Mouse (Mus musculus): ENCODE measurements around the gene Pgd. TPM values are rescaled to one million over a fixed set of nuclear protein-coding genes. Genes with fewer than 3 reads are reported as not detected.

The Pgd gene
- polyA plus RNA-seq, 1 experiment from 2014 or later = 66.7 TPM

DNA sequence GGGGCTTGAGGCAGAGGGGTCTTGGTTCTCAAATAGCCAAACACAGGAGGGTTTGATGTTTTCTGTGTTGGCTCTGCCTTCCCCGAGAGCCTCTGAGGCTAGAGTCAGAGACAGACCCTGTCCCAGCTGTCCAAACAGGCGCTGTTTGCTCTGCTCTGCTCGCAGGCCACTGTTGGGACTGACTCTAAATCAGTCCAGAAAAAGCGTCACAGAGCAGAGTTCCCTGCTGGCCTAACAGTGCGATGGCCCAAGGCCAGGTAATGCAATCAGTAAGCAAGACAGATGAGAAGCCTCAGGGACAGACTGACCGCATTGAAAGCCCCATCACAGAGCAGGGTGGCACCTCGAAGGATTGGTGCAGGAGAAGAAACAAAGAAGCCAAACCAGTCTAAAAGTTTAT is 17.0 kb downstream of the Pgd start:
- Histone ChIP-seq H3K4me1 (replicated peaks) (0 out of 2 replicates have a peak, but pooled peaks cover 3% of the 10 kb centered on the region), H3K9ac (no peak overlapping the region), H3K27me3 (no peaks in the 10 kb centered on the region), H3K4me3 (no peak overlapping the region), H3K9me3 (replicated peaks) (no peaks in the 10 kb centered on the region), H3K36me3 (peaks cover 54% of the 10 kb centered on the region), H3K27ac (no peak overlapping the region), H3K4me2 (no peak overlapping the region)
- 63% methylated on average over 7 of the region's 7 CpGs for WGBS
- no peak for ATAC-seq (replicated peaks; ENCODE audit: insufficient number of reproducible peaks, insufficient read depth, low FRiP score, low read depth)

DNA sequence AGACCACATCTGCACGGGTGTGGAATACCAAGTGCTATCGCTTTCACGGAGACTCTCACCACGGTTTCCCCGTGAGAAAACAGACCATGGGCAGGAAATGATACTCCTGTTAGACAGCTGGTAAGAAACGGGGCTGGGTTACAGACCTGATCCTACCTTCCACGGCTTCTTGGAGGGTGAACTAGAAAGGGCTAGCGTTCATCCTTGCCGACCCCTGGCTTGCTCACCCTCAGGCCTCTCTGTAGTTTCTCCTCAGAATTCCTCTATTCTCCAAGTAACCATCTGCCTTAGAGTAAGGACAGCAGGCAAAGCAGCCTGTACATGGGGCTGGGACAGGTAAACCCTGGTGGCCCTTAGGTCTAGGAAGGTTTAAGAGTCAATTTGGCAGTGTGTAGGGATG is 17.4 kb downstream of the Pgd start:
- WGBS = 80% methylated on average over 9 of the region's 9 CpGs
- H3K9ac ChIP-seq = no peak overlapping the region
- 0 out of 2 replicates have a peak, but pooled peaks cover 5% of the 10 kb centered on the region for H3K4me1 ChIP-seq (replicated peaks)
- no peak overlapping the region for H3K4me3 ChIP-seq
- H3K36me3 ChIP-seq = peaks cover 50% of the 10 kb centered on the region
- no peak for ATAC-seq (replicated peaks; ENCODE audit: insufficient number of reproducible peaks, insufficient read depth, low FRiP score, low read depth)
- no peak overlapping the region for H3K4me2 ChIP-seq
- H3K27me3 ChIP-seq = no peaks in the 10 kb centered on the region
- H3K27ac ChIP-seq = no peak overlapping the region
- H3K9me3 ChIP-seq (replicated peaks) = no peaks in the 10 kb centered on the region

DNA sequence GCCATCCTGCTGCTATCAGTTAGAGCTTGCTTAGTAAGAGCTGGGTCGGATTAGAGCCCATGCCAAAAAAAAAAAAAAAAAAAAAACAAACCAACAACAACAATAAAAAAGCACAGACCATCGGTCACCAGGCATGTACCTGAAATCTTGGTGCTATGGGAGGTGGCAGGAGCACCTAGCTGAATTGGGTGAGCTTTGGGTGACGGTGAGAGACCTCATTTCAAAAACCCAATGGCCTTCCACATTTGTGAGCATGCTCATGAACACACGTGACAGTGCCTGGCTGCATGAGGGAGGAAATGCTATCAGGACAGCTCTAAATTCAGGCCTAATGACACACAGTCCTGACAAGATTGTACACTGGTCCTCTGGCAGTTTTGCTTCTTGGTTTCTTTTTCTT is 18.5 kb downstream of the Pgd start:
- Histone ChIP-seq H3K27ac (no peak overlapping the region), H3K27me3 (no peaks in the 10 kb centered on the region), H3K4me1 (replicated peaks) (0 out of 2 replicates have a peak, but pooled peaks cover 5% of the 10 kb centered on the region), H3K9ac (no peak overlapping the region), H3K4me2 (no peak overlapping the region), H3K9me3 (replicated peaks) (no peaks in the 10 kb centered on the region), H3K36me3 (peaks cover 38% of the 10 kb centered on the region), H3K4me3 (no peak overlapping the region)
- ATAC-seq (replicated peaks; ENCODE audit: insufficient number of reproducible peaks, insufficient read depth, low FRiP score, low read depth) = no peak
- WGBS = 63% methylated on average over 4 of the region's 4 CpGs

DNA sequence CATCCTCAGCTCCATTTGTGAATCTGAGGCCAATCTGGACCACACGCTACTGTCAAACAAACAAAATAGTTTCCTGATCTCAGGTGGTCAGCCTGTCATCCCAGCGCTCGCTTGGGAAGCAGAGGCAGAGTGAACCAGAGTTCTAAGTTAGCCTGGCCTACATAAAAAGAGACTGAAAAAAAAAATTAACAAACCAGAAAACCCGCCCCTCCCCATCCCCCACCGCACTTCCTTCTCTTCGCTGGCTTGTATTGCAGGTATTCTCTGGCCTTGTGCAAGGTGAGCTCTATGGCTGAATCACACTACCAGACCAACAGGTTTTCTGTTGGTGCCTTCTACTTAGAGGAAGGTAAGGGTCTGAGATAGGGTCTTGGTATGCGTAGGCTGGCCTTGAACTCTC is 19.0 kb downstream of the Pgd start:
- H3K4me1 ChIP-seq (replicated peaks) = 0 out of 2 replicates have a peak, but pooled peaks cover 5% of the 10 kb centered on the region
- H3K27me3 ChIP-seq = no peaks in the 10 kb centered on the region
- no peak overlapping the region for H3K4me2 ChIP-seq
- no peak overlapping the region for H3K4me3 ChIP-seq
- 77% methylated on average over 7 of the region's 7 CpGs for WGBS
- H3K9ac ChIP-seq = no peak overlapping the region
- H3K36me3 ChIP-seq = peaks cover 33% of the 10 kb centered on the region
- no peaks in the 10 kb centered on the region for H3K9me3 ChIP-seq (replicated peaks)
- ATAC-seq (replicated peaks; ENCODE audit: insufficient number of reproducible peaks, insufficient read depth, low FRiP score, low read depth) = no peak
- H3K27ac ChIP-seq = no peak overlapping the region

DNA sequence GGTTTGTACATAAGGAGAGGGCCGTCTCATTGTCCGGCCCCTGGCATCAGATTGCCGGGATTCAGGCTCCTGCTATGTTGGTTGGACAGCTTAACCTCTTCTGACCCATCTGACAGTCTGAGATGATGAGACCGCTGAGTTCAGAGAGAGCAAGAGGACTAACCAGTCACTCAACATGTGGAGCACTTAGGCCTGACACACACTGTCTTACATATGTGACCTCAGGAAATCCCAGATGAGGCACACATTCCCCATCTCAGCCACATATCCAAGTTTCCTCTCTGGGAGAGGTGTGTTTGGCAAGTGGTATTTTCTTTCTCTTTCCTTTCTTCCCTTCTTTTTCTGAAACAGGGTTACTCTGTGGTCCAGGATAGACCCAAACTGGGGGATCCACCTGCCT is 21.4 kb downstream of the Pgd start:
- WGBS = 82% methylated on average over 4 of the region's 4 CpGs
- H3K27ac ChIP-seq = no peak overlapping the region
- no peaks in the 10 kb centered on the region for H3K27me3 ChIP-seq

DNA sequence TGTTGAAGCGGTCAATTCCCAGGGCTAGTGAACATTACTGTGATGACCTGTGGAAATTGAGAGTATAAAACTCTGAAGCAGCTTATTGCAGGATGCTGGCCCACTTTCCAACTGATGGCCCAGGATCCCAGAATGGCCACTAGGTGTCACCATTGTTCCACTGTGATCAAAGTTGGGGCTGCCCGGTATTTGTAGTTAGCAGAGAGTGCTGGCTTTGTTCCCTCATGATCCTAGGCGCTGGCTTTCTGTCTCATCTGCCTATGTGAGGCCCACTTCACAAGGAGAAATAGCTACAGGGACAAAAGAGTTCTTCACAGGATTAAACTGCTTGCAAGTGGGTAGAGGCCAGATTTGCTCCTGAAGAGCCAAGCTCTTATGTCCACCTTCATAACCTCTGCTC is 22.1 kb downstream of the Pgd start:
- no peaks in the 10 kb centered on the region for H3K9me3 ChIP-seq (replicated peaks)
- no peak overlapping the region for H3K4me2 ChIP-seq
- H3K4me3 ChIP-seq = no peak overlapping the region
- 0 out of 2 replicates have a peak, but pooled peaks cover 5% of the 10 kb centered on the region for H3K36me3 ChIP-seq
- 3% methylated on average over 3 of the region's 3 CpGs for WGBS
- no peak overlapping the region for H3K9ac ChIP-seq
- 0 out of 2 replicates have a peak, but pooled peaks cover 5% of the 10 kb centered on the region for H3K4me1 ChIP-seq (replicated peaks)
- peak; percentile 63; the same call in 1 of the 2 replicates for ATAC-seq (replicated peaks; ENCODE audit: insufficient number of reproducible peaks, insufficient read depth, low FRiP score, low read depth)
- H3K27me3 ChIP-seq = no peaks in the 10 kb centered on the region
- H3K27ac ChIP-seq = no peak overlapping the region

More for the DNA sequence above, 21.4 kb downstream of the Pgd start:
- Histone ChIP-seq H3K9ac (no peak overlapping the region), H3K9me3 (replicated peaks) (no peaks in the 10 kb centered on the region), H3K4me2 (no peak overlapping the region), H3K36me3 (peaks cover 12% of the 10 kb centered on the region), H3K4me3 (no peak overlapping the region), H3K4me1 (replicated peaks) (0 out of 2 replicates have a peak, but pooled peaks cover 5% of the 10 kb centered on the region)
- no peak for ATAC-seq (replicated peaks; ENCODE audit: insufficient number of reproducible peaks, insufficient read depth, low FRiP score, low read depth)

DNA sequence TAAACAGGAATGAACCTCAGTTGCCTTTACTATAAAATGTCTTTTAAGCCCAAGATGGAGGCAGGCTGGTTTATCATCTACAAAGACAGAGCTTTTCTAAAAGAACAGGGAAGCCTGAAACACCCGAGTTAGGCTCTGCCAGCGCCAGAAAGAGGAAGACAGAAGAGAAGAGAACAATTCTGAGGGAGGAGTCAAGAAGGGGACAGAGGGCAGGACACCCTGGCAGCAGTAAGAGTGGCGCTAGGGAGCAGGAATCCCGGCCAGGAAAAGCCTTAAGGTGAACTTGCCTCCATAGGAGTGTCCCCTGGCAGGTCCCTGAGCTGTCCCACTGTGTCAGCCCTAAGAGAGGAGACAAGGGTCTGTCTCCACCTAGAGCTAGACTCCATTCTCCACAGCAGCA is 23.0 kb downstream of the Pgd start:
- Histone ChIP-seq H3K4me2 (no peak overlapping the region), H3K9ac (no peak overlapping the region), H3K4me1 (replicated peaks) (0 out of 2 replicates have a peak, but pooled peaks cover 5% of the 10 kb centered on the region), H3K36me3 (no peaks in the 10 kb centered on the region), H3K4me3 (no peak overlapping the region), H3K9me3 (replicated peaks) (no peaks in the 10 kb centered on the region), H3K27me3 (no peaks in the 10 kb centered on the region), H3K27ac (no peak overlapping the region)
- ATAC-seq (replicated peaks; ENCODE audit: insufficient number of reproducible peaks, insufficient read depth, low FRiP score, low read depth) = no peak
- 23% methylated on average over 4 of the region's 4 CpGs for WGBS

DNA sequence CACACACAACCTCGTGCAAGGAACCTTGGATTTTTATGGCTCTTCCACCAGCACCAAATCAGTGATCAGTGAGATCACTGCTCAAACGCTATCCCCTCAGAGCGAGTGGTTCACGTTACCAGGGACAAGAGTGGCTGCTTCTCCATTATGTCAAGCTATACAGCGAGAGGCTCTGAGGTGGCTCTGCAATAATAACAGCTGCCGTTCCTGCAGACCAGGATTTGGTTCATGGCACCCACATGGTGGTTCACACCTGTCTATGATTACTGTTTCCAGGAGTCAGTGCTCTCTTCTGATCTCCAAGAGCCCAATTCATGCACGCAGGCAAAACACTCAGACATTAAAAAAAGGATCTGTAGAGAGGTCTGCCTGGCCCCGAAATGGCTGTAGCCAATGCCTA is 28.1 kb downstream of the Pgd start:
- H3K4me2 ChIP-seq = no peak overlapping the region
- no peak overlapping the region for H3K9ac ChIP-seq
- H3K9me3 ChIP-seq (replicated peaks) = no peaks in the 10 kb centered on the region
- no peak overlapping the region for H3K4me3 ChIP-seq
- 81% methylated on average over 8 of the region's 8 CpGs for WGBS
- no peaks in the 10 kb centered on the region for H3K36me3 ChIP-seq
- no peak overlapping the region for H3K27ac ChIP-seq
- H3K27me3 ChIP-seq = no peaks in the 10 kb centered on the region
- ATAC-seq (replicated peaks; ENCODE audit: insufficient number of reproducible peaks, insufficient read depth, low FRiP score, low read depth) = no peak
- peaks cover 10% of the 10 kb centered on the region for H3K4me1 ChIP-seq (replicated peaks)

DNA sequence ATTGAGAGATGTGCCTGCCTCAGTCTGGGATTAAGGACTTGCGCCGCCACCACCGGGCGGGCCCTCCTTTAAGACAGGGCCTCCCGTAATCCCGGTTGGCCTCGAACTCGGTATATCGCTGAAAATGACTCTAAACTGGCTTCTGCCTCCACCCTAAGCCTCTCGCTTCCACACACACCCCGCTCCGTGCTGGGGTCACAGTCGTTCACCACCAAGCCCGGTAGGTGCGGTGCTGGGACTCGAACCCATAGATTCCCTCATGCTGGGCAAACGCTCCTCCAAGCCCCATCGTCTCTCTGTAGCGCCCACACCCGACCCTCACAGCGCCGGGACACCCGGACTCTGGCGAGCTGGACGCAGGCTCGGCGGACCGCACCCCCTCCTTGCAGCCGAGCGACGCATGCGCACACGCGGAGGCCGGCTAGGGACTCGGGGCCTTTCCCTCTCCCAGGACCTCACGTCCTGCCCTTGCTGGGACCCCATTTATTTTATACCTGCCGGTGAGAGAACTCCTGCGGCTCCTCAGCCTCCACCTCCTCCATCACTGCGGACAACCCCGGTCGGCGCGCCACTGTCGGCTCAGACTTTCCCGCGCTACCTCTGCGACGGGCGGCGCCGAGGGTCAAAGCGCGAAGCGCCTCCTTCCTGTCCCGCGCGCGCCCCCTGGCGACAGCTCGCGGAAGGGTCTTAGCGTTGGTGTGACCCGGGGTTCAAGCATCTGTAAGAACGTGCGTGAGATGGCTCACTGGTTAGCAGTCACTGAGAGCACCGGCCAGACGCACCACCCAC is 29.4 kb downstream of the Pgd start, which contains the start of gene Cenps:
TSS of gene Cenps (minus strand) at position 648 of the 789 bp plus-strand sequence.
- peak within 1 kb of the TSS; percentile 63 for H3K4me3 ChIP-seq
- H3K27ac ChIP-seq = peak within 1 kb of the TSS; percentile 86
- H3K4me1 ChIP-seq (replicated peaks) = peaks cover 10% of the 10 kb centered on the region
- H3K9me3 ChIP-seq (replicated peaks) = no peaks in the 10 kb centered on the region
- ATAC-seq (replicated peaks; ENCODE audit: insufficient number of reproducible peaks, insufficient read depth, low FRiP score, low read depth) = peak; percentile 91
- H3K4me2 ChIP-seq = peak within 1 kb of the TSS; percentile 90
- no peaks in the 10 kb centered on the region for H3K27me3 ChIP-seq
- H3K9ac ChIP-seq = peak within 1 kb of the TSS; percentile 79
- WGBS = under 1% methylated on average over 68 of the region's 68 CpGs
- H3K36me3 ChIP-seq = no peaks in the 10 kb centered on the region

DNA sequence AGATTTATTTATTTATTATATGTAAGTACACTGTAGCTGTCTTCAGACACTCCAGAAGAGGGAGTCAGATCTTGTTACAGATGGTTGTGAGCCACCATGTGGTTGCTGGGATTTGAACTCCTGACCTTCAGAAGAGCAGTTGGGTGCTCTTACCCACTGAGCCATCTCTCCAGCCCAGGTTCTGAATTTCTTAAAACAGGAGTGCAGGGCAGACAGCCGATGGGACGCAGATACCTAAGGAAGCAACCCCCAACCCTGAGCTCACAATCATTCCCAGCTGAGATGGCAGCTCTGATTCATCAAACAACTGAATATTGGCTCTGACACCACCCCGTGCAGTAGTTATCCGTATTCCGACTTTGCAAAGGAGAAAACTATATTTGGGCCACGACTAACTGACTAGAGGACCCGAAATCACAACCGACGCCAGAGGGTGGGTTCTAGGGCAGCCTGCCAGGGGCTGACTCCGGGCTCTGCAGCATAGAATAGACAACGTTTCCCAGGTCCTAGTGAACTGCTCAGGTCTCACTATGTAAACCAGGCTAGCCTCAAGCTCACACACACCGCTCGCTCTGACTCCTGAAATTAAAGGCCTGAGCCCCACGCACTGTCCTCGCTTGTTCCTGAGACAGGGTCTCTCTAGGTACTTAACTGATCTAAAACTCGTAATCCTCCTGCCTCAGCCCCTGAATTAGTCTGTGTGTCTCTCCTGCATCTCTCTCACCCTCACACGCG is 30.3 kb downstream of the Pgd start:
- Histone ChIP-seq H3K4me3 (peak overlapping the region; percentile 63), H3K36me3 (0 out of 2 replicates have a peak, but pooled peaks cover 3% of the 10 kb centered on the region), H3K27me3 (no peaks in the 10 kb centered on the region), H3K4me1 (replicated peaks) (peaks cover 10% of the 10 kb centered on the region), H3K9me3 (replicated peaks) (no peaks in the 10 kb centered on the region), H3K4me2 (peak overlapping the region; percentile 90), H3K27ac (peak overlapping the region; percentile 86; the same call in 1 of the 2 replicates), H3K9ac (peak overlapping the region; percentile 79)
- ATAC-seq (replicated peaks; ENCODE audit: insufficient number of reproducible peaks, insufficient read depth, low FRiP score, low read depth) = no peak
- WGBS = 57% methylated on average over 18 of the region's 18 CpGs

DNA sequence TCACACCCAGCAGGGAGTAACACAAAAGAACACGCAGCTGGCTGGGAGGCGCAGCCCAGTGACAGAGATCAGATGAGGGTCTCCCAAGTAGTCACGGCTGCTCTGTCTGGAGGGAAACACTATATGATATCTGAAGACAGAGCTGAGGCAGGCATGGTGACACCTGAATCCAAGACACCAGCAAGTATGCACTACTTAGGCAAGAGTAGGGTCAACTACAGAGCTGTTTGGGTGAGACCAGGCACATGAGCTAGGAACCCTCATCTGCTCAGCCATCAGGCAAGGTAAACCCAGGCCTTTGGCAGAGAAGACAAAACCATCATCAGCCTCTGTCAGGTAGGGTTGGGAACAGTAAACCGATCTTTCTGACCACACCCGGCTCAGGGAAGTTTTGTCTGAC is 33.2 kb downstream of the Pgd start:
- H3K4me3 ChIP-seq = no peak overlapping the region
- no peak overlapping the region for H3K4me2 ChIP-seq
- WGBS = 84% methylated on average over 5 of the region's 5 CpGs
- no peaks in the 10 kb centered on the region for H3K27me3 ChIP-seq
- H3K9me3 ChIP-seq (replicated peaks) = no peaks in the 10 kb centered on the region
- H3K4me1 ChIP-seq (replicated peaks) = peaks cover 10% of the 10 kb centered on the region
- no peak for ATAC-seq (replicated peaks; ENCODE audit: insufficient number of reproducible peaks, insufficient read depth, low FRiP score, low read depth)
- H3K36me3 ChIP-seq = 0 out of 2 replicates have a peak, but pooled peaks cover 9% of the 10 kb centered on the region
- no peak overlapping the region for H3K27ac ChIP-seq
- no peak overlapping the region for H3K9ac ChIP-seq

Data from heart, embryonic 15.5 days (tissue).